Mouse (Mus musculus) right cerebral cortex, adult 2 months (tissue): ENCODE measurements around the gene Bckdha.
A peak's percentile ranks its signal among the peaks of the same experiment; 100 is the strongest.

Experiments used
- DNase-seq, 2 experiments: peaks; one replicate each; pipeline ENCODE4 v3.0.0; 2021 to 2022; ENCODE audit warnings: low spot score in 2 of 2

Gene Bckdha

GRCm38 (mm10) chr7:25658657-25659472 lies at the start of gene Bckdha, which contains the start of gene Exosc5:
Gene Bckdha (minus strand): TSS chr7:25658981.
Gene Exosc5 (plus strand): TSS chr7:25659164.
- DNase-seq = peak; percentile 99 to 100

DNA sequence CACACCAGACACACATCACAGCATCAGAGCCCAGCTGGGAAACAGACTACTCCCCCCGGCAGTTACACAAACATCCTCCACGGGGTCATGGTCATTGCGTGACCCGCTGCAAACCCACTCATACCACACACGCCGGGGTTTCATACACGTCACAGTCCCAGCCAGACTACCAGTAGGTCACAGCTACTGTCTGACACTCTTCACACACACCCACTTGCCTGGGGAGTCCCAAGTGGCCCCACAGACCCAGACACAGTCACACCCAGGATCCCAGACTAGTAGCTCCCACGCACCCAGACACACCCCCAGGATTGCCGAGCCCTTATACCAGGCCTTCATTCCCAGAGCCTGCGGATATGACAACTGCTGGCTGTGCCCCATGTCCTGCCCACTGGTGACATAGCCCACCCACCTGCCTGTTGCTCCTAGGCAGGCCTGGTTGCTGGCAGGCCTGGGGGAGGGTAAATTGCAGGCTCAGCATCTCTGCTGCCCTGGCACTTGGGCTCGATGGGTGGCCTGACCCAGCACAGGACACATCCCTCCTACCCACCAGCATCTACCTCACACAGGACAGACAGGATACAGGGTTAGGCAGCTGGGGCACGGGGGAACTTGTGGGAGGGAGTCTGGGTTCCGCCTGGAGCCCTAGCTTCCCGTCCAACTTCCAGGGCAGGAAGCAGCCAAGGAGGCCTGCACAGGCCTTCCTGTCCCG lies 49.0 kb upstream of the Bckdha start:
- DNase-seq = no peak

DNA sequence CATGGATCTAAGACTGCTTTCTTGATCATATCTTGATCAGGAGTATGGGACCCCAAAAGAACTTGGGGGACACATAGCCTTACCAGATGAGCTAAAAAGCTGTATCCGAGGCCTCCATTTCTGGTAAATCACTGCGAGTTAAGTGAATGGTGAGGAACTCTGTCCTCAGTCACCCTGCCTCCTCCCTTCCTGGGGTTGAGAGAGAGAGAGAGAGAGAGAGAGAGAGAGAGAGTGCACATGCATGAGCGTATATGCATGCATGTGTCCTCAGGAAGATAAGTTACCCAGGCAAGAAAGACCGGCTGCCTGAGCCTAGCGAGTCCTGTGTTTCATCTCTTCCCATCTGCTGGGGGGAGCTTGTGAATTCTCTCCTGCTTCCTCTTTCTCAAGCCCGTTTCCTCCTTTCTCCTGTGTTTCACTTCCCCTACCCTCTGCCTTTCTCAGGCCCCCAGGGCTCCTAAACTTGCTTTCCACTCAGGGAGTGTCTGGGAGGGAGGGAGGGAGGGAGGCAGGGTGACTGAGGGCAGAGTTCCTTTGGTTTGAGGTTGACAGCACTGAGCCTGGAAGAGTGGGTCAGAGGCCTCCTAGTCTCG lies 47.9 kb upstream of the Bckdha start:
- no peak for DNase-seq

GRCm38 (mm10) chr7:25705801-25706251 lies 47.0 kb upstream of the Bckdha start:
- peak; percentile 64 to 69 for DNase-seq

- DNase-seq = no peak
Measured at GRCm38 (mm10) chr7:25704716-25705364, 46.1 kb upstream of the Bckdha start.

- DNase-seq = no peak
Measured at GRCm38 (mm10) chr7:25703793-25704494, 45.2 kb upstream of the Bckdha start.

DNA sequence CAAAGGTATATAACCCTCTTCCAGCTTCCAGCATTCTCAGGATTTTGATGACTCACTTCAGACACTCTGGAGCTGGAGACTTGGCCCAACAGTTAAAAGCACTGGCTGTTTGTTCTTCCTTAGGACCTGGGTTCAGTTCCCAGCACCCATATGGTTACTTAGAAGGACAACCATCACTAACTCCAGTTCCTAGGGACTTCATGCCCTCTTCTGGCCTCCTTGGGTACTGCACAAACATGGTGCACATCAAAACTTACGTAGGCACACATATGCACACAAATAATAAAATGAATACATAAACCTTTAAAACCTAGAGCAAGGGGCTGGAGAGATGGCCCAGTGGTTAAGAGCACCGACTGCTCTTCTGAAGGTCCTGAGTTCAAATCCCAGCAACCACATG lies 43.6 kb upstream of the Bckdha start:
- no peak for DNase-seq

DNA sequence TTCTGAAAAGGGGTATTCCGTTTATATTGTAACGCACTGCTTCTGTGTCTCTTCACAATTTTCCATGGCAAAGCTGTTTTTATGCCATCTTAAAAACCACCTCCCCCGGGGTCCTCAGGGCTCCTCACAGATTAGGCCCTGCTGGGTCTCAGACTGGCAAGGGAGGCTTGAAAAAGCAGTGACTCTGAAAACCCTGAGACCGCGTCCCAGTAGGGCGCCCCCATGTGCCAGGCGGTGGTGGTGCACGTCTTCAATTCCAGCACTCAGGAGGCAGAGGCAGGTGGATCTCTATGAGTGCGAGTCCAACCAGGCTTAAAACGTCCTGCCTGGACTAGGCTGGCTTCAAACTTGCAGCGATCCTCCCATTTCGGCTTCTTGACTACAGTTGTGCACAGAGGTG lies 42.0 kb upstream of the Bckdha start:
- DNase-seq = no peak

DNA sequence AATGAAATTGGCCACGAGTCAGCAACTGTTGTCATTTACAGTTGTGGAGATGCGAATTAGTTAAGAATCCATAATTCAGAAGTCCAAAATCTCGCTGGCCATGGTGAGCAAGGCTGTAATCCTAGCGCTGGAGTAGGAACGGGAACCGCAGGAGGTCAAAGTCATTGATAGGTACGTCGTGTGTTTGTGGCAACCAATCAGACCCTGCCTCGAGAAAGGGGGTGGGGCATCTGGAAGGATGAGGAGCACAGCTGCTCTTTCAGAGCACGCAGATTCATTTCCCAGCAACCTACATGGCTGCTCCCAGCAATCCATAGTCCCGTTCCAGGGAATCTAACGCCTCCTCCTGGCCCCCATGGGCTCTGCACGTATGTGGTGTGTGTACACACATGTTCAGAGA lies 41.1 kb upstream of the Bckdha start:
- DNase-seq = no peak

- DNase-seq = no peak
Measured at GRCm38 (mm10) chr7:25694104-25694503, 35.3 kb upstream of the Bckdha start.

- no peak for DNase-seq
Measured at GRCm38 (mm10) chr7:25690051-25690450, 31.3 kb upstream of the Bckdha start.

GRCm38 (mm10) chr7:25689603-25690021 lies 30.8 kb upstream of the Bckdha start:
- DNase-seq = no peak

GRCm38 (mm10) chr7:25688810-25689586 lies 30.2 kb upstream of the Bckdha start:
- DNase-seq = no peak

DNA sequence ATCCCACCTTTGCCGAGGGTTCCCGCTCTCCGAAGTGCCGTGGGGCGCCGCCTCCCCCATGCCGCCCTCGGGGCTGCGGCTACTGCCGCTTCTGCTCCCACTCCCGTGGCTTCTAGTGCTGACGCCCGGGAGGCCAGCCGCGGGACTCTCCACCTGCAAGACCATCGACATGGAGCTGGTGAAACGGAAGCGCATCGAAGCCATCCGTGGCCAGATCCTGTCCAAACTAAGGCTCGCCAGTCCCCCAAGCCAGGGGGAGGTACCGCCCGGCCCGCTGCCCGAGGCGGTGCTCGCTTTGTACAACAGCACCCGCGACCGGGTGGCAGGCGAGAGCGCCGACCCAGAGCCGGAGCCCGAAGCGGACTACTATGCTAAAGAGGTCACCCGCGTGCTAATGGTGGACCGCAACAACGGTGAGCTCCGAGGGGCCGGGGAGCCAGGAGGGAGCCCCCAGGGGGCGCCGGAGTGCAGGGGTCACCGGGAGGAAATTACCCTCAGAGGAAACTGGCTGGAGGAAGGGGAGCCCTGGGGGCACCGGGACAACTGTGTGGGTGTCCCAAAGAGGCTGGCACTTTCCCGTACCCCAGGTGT lies 29.1 kb upstream of the Bckdha start:
- DNase-seq = no peak

DNA sequence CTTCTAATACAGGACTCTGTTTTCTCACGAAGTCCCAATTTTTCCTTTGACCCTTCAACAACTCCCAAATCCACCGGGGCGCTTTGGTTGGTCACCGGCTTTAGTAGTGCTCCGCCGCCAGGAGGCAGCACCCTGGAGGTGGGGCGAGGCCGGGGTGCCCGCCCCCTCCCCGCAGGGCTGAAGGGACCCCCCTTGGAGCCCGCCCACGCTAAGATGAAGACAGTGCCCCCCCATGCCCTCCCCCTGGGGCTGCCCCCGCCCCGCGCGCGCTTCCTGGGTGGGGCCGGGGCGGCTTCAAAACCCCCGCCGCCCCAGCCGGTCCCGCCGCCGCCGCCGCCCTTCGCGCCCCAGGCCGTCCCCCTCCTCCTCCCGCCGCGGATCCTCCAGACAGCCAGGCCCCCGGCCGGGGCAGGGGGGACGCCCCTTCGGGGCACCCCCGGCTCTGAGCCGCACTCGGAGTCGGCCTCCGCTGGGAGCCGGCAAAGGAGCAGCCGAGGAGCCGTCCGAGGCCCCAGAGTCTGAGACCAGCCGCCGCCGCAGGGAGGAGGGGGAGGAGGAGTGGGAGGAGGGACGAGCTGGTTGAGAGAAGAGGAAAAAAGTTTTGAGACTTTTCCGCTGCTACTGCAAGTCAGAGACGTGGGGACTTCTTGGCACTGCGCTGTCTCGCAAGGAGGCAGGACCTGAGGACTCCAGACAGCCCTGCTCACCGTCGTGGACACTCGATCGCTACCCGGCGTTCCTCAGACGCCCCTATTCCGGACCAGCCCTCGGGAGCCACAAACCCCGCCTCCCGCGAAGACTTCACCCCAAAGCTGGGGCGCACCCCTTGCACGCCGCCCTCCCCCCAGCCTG lies 28.1 kb upstream of the Bckdha start, which contains the start of gene Tgfb1:
Tgfb1 (plus strand) TSS at position 323 of the 852 bp plus-strand sequence.
- DNase-seq = no peak

DNA sequence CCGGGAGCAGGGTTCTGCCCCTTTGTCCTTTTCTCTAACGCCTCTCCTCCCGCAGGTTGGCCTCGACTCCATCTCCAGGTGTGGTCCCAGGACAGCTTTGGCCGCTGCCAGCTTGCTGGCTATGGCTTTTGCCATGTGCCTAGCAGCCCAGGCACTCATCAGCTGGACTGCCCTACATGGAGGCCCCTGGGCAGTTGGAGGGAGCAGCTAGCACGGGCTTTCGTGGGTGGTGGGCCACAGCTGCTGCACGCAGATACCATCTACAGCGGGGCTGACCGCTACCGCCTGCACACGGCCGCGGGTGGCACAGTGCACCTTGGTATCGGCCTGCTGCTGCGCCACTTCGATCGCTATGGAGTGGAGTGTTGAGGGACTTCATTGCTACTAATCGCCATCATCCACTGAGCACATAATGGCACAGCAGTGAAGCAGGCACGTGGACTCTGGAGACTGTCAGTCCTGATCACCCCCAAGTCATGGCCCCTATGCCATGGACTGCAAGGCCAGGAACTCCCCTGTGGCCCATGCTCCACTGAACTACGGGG lies 27.2 kb upstream of the Bckdha start:
- no peak for DNase-seq

DNA sequence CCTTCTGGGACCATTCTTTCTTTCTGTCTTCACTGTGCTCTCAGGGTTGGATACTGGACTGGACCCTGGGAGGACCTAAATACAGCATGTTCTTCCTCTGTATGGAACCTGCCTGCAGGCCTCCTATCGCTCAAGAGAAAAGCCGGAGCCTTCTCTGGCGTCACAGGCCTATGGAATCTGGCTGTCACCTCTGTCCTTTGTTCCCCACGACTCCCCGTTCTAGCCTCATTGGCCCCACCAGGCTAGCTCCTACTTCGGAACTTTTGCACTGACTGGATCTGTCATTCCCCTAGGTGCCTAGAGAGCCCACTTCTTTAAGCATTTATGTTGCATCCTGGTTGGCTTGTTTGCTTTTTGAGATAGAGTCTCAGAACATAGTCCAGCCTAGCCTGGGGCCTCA lies 25.9 kb upstream of the Bckdha start:
- no peak for DNase-seq

- no peak for DNase-seq
Measured at GRCm38 (mm10) chr7:25683474-25684180, 24.8 kb upstream of the Bckdha start.
